Mouse (Mus musculus): ENCODE measurements at regions not wholly inside any gene's neighbourhood (a gene's known extent, or its start where the extent isn't known, plus 50 kb on each side); places are given as distances from the start of the nearest gene placed in this dataset.

DNA sequence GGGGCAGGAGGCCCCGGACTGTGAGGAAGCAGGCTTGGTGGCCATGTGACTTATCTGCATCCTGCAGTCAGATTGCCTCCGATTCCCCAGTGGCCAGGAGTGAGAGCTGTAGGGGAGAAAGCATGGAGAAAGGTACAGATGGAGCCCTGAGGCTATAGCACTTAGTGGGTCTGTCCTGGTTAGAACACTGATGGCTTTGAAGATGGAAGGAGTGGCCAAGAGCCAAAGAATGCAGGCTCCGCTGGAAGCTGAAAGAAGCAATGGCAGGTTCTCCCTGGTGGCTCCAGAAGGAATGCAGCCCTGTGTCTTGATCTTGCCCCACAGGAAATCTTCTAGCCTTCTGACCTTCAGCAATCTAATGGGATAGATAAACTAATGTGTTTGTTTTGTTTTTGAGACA lies 926.3 kb downstream of the 4930447A16Rik start:
- Histone ChIP-seq H3K9me3 (ENCODE audit: low read length) (0 out of 2 replicates have a peak, but pooled peaks cover 2% of the 10 kb centered on the region), H3K36me3 (ENCODE audit: insufficient read depth, low read length) (no peaks in the 10 kb centered on the region), H3K4me3 (replicated peaks; ENCODE audit: low read length) (no peak overlapping the region), H3K4me1 (replicated peaks; ENCODE audit: low read depth, low read length) (peaks cover 5% of the 10 kb centered on the region), H3K27me3 (ENCODE audit: insufficient read depth, low read length) (no peaks in the 10 kb centered on the region)
- TF ChIP-seq POU5F1 (IDR thresholded peaks at IDR 0.05; ENCODE audit: borderline replicate concordance, low read length), result no peak
- no peak for TF ChIP-seq NANOG (IDR thresholded peaks at IDR 0.05; ENCODE audit: borderline replicate concordance, low read length)
- no peak for TF ChIP-seq CTCF (conservative IDR thresholded peaks at IDR 0.05; ENCODE audit: low read length)

DNA sequence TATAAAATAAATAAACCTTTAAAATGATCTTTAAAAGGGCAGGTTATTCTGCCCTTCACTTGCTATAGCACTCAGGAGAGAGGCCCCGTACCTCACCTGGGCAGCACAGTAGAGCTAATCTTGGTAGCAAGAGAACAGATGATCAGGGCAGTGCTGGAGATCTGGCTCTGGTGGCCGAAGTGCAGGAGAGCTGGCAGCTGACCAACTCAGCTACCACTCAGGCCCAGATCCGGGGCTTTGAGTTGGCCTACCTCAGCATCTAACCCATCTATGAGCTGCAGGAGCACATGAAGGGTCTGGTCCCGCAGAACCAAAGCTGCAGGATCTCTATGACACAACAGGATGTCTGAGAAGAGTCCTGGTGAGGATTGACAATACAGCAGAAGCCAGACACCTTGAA lies 928.0 kb downstream of the 4930447A16Rik start:
- Histone ChIP-seq H3K4me3 (replicated peaks; ENCODE audit: low read length) (no peak overlapping the region), H3K4me1 (replicated peaks; ENCODE audit: low read depth, low read length) (peaks cover 5% of the 10 kb centered on the region), H3K27me3 (ENCODE audit: insufficient read depth, low read length) (no peaks in the 10 kb centered on the region), H3K36me3 (ENCODE audit: insufficient read depth, low read length) (no peaks in the 10 kb centered on the region), H3K9me3 (ENCODE audit: low read length) (0 out of 2 replicates have a peak, but pooled peaks cover 2% of the 10 kb centered on the region)
- TF ChIP-seq CTCF (conservative IDR thresholded peaks at IDR 0.05; ENCODE audit: low read length) (no peak), POU5F1 (IDR thresholded peaks at IDR 0.05; ENCODE audit: borderline replicate concordance, low read length) (no peak), NANOG (IDR thresholded peaks at IDR 0.05; ENCODE audit: borderline replicate concordance, low read length) (no peak)

DNA sequence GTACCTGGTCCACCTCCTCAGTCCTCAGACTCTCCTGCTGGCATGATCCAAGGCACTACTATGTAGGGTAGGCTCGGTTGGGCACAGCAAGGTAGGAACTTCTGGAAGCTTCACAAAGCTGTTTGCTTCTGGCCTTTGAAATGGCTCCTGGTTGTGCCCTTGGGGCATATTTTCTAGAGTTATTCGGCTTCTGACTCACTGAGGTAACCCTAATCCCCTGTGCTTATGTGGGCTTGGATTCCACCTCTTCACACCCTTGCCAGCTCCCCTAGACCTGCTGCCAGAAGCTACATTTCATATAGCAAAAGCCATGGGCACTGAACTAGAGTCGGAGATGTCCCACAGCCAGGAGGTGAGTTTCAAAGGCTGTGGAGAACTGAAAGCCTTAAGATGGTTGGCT lies 933.7 kb downstream of the 4930447A16Rik start:
- H3K9me3 ChIP-seq (ENCODE audit: low read length), result peaks cover 11% of the 10 kb centered on the region

DNA sequence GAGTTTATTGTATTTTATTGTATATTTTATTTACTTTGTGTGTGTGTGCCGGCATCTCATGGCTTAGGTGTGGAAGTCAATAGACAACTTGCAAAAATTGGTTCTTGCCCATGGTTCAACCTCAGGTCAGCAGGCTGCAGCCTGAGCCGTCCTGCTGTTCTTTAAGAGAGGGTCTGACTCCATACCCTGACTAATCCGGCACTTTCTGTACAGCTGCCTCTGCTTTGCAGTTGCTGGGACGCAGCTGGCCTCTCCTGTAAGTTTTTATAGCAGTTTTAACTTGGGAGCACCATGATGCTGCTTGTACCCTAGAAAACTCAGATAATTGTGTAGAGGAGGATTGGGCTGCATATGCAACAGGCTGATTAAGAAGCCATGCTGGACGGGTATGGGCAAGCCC lies 938.2 kb downstream of the 4930447A16Rik start:
- H3K4me1 ChIP-seq (replicated peaks; ENCODE audit: low read depth, low read length), result 0 out of 2 replicates have a peak, but pooled peaks cover 3% of the 10 kb centered on the region
- peaks cover 11% of the 10 kb centered on the region for H3K9me3 ChIP-seq (ENCODE audit: low read length)
- H3K36me3 ChIP-seq (ENCODE audit: insufficient read depth, low read length), result no peaks in the 10 kb centered on the region
- TF ChIP-seq NANOG (IDR thresholded peaks at IDR 0.05; ENCODE audit: borderline replicate concordance, low read length), result no peak
- TF ChIP-seq CTCF (conservative IDR thresholded peaks at IDR 0.05; ENCODE audit: low read length), result no peak
- no peak for TF ChIP-seq POU5F1 (IDR thresholded peaks at IDR 0.05; ENCODE audit: borderline replicate concordance, low read length)
- no peak overlapping the region for H3K4me3 ChIP-seq (replicated peaks; ENCODE audit: low read length)
- H3K27me3 ChIP-seq (ENCODE audit: insufficient read depth, low read length), result peaks cover 5% of the 10 kb centered on the region; the same call in 1 of the 2 replicates

More for the DNA sequence above, 933.7 kb downstream of the 4930447A16Rik start:
- Histone ChIP-seq H3K27me3 (ENCODE audit: insufficient read depth, low read length) (0 out of 2 replicates have a peak, but pooled peaks cover 5% of the 10 kb centered on the region), H3K4me1 (replicated peaks; ENCODE audit: low read depth, low read length) (0 out of 2 replicates have a peak, but pooled peaks cover 3% of the 10 kb centered on the region), H3K36me3 (ENCODE audit: insufficient read depth, low read length) (no peaks in the 10 kb centered on the region), H3K4me3 (replicated peaks; ENCODE audit: low read length) (no peak overlapping the region)
- TF ChIP-seq CTCF (conservative IDR thresholded peaks at IDR 0.05; ENCODE audit: low read length) (no peak), POU5F1 (IDR thresholded peaks at IDR 0.05; ENCODE audit: borderline replicate concordance, low read length) (no peak), NANOG (IDR thresholded peaks at IDR 0.05; ENCODE audit: borderline replicate concordance, low read length) (no peak)

DNA sequence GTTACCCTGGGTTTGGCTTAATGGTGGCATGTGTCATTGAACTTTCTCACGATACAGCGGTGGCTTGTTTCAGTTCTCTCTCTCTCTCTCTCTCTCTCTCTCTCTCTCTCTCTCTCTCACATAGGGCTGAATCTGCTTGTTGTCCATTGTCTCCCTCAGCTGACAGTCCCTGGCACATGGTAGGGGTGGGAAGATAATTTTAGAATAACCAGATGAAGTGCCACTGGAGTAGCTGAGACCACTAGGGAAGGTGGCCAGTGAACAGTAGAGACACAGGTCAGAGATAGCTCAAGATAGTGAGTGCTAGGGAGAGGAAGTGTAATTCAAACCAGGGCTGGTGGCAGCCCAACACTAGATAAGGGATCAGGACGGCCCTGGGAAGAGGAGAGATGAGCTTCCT lies 938.7 kb downstream of the 4930447A16Rik start:
- H3K4me3 ChIP-seq (replicated peaks; ENCODE audit: low read length), result no peak overlapping the region
- H3K4me1 ChIP-seq (replicated peaks; ENCODE audit: low read depth, low read length), result 0 out of 2 replicates have a peak, but pooled peaks cover 3% of the 10 kb centered on the region
- H3K36me3 ChIP-seq (ENCODE audit: insufficient read depth, low read length), result no peaks in the 10 kb centered on the region
- H3K9me3 ChIP-seq (ENCODE audit: low read length), result peaks cover 11% of the 10 kb centered on the region
- peaks cover 5% of the 10 kb centered on the region; the same call in 1 of the 2 replicates for H3K27me3 ChIP-seq (ENCODE audit: insufficient read depth, low read length)
- TF ChIP-seq POU5F1 (IDR thresholded peaks at IDR 0.05; ENCODE audit: borderline replicate concordance, low read length) (no peak), NANOG (IDR thresholded peaks at IDR 0.05; ENCODE audit: borderline replicate concordance, low read length) (no peak), CTCF (conservative IDR thresholded peaks at IDR 0.05; ENCODE audit: low read length) (no peak)

DNA sequence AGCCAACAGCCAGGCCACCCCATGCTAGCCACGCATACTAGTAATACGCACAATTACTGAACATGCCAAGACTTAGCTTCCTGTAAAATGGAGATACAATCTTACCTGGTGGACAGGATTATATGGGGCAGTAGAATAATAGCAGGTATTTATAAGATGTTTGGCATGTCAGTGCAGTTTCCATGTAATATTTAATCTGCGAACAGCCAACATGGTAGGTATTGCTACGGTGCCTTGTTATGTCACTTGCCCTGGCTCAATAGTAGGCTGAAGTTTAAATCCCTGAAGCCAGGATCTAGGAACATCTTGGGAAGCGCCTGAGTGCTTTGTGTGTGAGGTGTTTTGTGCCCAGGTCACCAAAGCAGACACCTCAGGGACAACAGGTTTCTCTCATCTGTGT lies 942.3 kb downstream of the 4930447A16Rik start:
- Histone ChIP-seq H3K27me3 (ENCODE audit: insufficient read depth, low read length) (peaks cover 9% of the 10 kb centered on the region), H3K4me3 (replicated peaks; ENCODE audit: low read length) (no peak overlapping the region), H3K36me3 (ENCODE audit: insufficient read depth, low read length) (no peaks in the 10 kb centered on the region), H3K4me1 (replicated peaks; ENCODE audit: low read depth, low read length) (peaks cover 10% of the 10 kb centered on the region), H3K9me3 (ENCODE audit: low read length) (no peaks in the 10 kb centered on the region)
- TF ChIP-seq NANOG (IDR thresholded peaks at IDR 0.05; ENCODE audit: borderline replicate concordance, low read length), result no peak
- no peak for TF ChIP-seq CTCF (conservative IDR thresholded peaks at IDR 0.05; ENCODE audit: low read length)
- no peak for TF ChIP-seq POU5F1 (IDR thresholded peaks at IDR 0.05; ENCODE audit: borderline replicate concordance, low read length)

DNA sequence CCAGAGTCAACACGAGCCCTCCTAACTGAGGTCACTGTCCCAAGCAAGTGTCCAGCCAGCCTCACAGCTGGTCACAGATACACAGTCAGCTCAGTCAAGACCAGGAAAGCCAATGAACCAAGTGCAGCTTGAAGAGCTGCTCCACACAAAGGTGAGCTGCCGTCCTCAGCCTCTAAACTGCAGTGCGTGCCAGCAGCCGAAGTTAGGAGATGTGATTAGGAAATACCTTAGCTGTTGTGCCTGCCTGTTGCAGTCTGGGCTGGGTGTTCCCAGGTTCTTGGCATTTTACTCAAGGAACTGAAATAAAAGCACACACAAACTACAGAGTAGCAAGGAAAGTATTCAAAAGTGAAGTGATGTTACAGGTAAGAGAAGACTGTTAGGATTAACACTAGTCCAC lies 942.9 kb downstream of the 4930447A16Rik start:
- Histone ChIP-seq H3K36me3 (ENCODE audit: insufficient read depth, low read length) (no peaks in the 10 kb centered on the region), H3K4me3 (replicated peaks; ENCODE audit: low read length) (no peak overlapping the region), H3K4me1 (replicated peaks; ENCODE audit: low read depth, low read length) (peaks cover 11% of the 10 kb centered on the region), H3K9me3 (ENCODE audit: low read length) (no peaks in the 10 kb centered on the region), H3K27me3 (ENCODE audit: insufficient read depth, low read length) (peaks cover 9% of the 10 kb centered on the region)
- TF ChIP-seq CTCF (conservative IDR thresholded peaks at IDR 0.05; ENCODE audit: low read length) (no peak), POU5F1 (IDR thresholded peaks at IDR 0.05; ENCODE audit: borderline replicate concordance, low read length) (no peak), NANOG (IDR thresholded peaks at IDR 0.05; ENCODE audit: borderline replicate concordance, low read length) (no peak)

DNA sequence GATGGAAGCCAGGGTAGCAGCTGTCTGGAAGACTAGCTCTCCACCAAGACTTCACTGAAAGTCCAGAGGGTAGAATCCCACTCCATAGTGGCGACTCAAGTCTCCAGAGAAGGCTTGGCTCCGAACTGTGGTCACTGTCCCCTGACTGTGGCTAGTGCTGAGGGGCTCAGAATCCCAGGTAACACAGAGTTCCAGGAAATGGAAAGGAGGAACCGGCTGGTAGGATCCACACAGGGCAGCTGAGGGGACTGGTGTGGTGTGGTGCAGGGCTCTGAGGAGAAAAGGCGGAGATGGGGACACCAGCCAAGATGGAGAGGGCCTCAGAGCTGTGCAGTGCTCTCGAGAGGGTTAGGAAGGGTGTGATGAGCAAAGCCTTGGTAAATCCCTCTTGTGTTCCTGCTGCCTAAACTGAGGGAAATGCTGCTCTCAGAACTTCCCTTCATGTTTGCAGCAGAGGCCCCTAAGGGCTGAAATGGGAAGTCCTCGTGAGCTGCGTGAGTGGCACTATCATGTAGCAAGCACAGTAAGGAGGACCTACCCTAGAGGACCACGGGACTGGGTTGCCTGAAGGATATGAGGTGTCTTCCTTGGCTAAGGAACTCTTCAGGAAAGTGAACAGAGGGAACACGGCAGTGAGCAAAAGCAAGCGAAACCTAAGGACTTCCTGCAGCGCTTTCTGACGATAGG lies 946.2 kb downstream of the 4930447A16Rik start:
- TF ChIP-seq CTCF (conservative IDR thresholded peaks at IDR 0.05; ENCODE audit: low read length) (no peak), NANOG (IDR thresholded peaks at IDR 0.05; ENCODE audit: borderline replicate concordance, low read length) (no peak), POU5F1 (IDR thresholded peaks at IDR 0.05; ENCODE audit: borderline replicate concordance, low read length) (no peak)
- H3K9me3 ChIP-seq (ENCODE audit: low read length), result no peaks in the 10 kb centered on the region
- no peaks in the 10 kb centered on the region for H3K36me3 ChIP-seq (ENCODE audit: insufficient read depth, low read length)
- H3K27me3 ChIP-seq (ENCODE audit: insufficient read depth, low read length), result peaks cover 9% of the 10 kb centered on the region
- H3K4me3 ChIP-seq (replicated peaks; ENCODE audit: low read length), result no peak overlapping the region
- H3K4me1 ChIP-seq (replicated peaks; ENCODE audit: low read depth, low read length), result peaks cover 29% of the 10 kb centered on the region

Measured in E14TG2a.4 (cell line).